Mouse (Mus musculus): ENCODE data around the gene Slc26a5. TPM values are rescaled to one million over a fixed set of nuclear protein-coding genes. Genes with fewer than 3 reads are reported as not detected.

Gene Slc26a5
- total RNA-seq, 2 experiments from 2014 or later, result not detected

- no peak for DNase-seq
Observed at GRCm38 (mm10) chr5:21810924-21811323, 54.5 kb downstream of the Slc26a5 start.

- DNase-seq, result no peak
Observed at GRCm38 (mm10) chr5:21804837-21805236, 60.6 kb downstream of the Slc26a5 start.

- no peak for DNase-seq
Observed at GRCm38 (mm10) chr5:21803691-21804188, 61.7 kb downstream of the Slc26a5 start.

GRCm38 (mm10) chr5:21802907-21803306 lies 62.5 kb downstream of the Slc26a5 start:
- DNase-seq, result no peak

GRCm38 (mm10) chr5:21792166-21792565 lies 73.2 kb downstream of the Slc26a5 start:
- DNase-seq, result no peak

- no peak for DNase-seq
Observed at GRCm38 (mm10) chr5:21789061-21789460, 76.3 kb downstream of the Slc26a5 start.

GRCm38 (mm10) chr5:21787186-21788105 lies 78.0 kb downstream of the Slc26a5 start:
- no peak for DNase-seq

GRCm38 (mm10) chr5:21786258-21787185 lies 78.9 kb downstream of the Slc26a5 start:
- peak; percentile 93 to 95 for DNase-seq

GRCm38 (mm10) chr5:21785776-21786175 lies 79.6 kb downstream of the Slc26a5 start:
- no peak for DNase-seq

GRCm38 (mm10) chr5:21785053-21785452 lies 80.4 kb downstream of the Slc26a5 start, which contains the start of the genes Dnajc2 and Psmc2:
Gene Dnajc2 (minus strand): TSS chr5:21785251.
Gene Psmc2 (plus strand): TSS chr5:21785283.
- peak; percentile 92 to 94 for DNase-seq

- peak; percentile 32 to 52 for DNase-seq
Observed at GRCm38 (mm10) chr5:21784161-21785052, 81.0 kb downstream of the Slc26a5 start.

GRCm38 (mm10) chr5:21776491-21776890 lies 88.9 kb downstream of the Slc26a5 start:
- DNase-seq, result no peak

GRCm38 (mm10) chr5:21769841-21770240 lies 95.6 kb downstream of the Slc26a5 start:
- no peak for DNase-seq

GRCm38 (mm10) chr5:21768506-21768905 lies 96.9 kb downstream of the Slc26a5 start:
- no peak for DNase-seq

Other genes starting within 250 kb of the Slc26a5 start
- gene Fbxl13, start 220.0 kb downstream of the Slc26a5 start, total RNA-seq (2021), result not detected
- 10 to 100 TPM; 11.4 to 28.0 TPM for gene Armc10, start 219.8 kb downstream of the Slc26a5 start, total RNA-seq (2021)
- gene Napepld, start 164.2 kb downstream of the Slc26a5 start, total RNA-seq (2021), result 10 to 100 TPM; 26.4 to 48.6 TPM
- gene Pmpcb, start 128.5 kb downstream of the Slc26a5 start, total RNA-seq (2021), result 100 to 1,000 TPM; 256 to 300 TPM
- gene Dnajc2, start 80.4 kb downstream of the Slc26a5 start, total RNA-seq (2021), result 10 to 100 TPM; 34.8 to 35.1 TPM
- gene Psmc2, start 80.3 kb downstream of the Slc26a5 start, total RNA-seq (2021), result 100 to 1,000 TPM; 153 to 159 TPM